Mouse (Mus musculus) spleen, postnatal 10 days (tissue): ENCODE data around the gene Vasn.

Source experiments
- DNase-seq, 2 experiments: peaks; one replicate each; pipeline ENCODE4 v3.0.0; 2021 to 2022; ENCODE audit warnings: low spot score in 2 of 2

Gene Vasn

DNA sequence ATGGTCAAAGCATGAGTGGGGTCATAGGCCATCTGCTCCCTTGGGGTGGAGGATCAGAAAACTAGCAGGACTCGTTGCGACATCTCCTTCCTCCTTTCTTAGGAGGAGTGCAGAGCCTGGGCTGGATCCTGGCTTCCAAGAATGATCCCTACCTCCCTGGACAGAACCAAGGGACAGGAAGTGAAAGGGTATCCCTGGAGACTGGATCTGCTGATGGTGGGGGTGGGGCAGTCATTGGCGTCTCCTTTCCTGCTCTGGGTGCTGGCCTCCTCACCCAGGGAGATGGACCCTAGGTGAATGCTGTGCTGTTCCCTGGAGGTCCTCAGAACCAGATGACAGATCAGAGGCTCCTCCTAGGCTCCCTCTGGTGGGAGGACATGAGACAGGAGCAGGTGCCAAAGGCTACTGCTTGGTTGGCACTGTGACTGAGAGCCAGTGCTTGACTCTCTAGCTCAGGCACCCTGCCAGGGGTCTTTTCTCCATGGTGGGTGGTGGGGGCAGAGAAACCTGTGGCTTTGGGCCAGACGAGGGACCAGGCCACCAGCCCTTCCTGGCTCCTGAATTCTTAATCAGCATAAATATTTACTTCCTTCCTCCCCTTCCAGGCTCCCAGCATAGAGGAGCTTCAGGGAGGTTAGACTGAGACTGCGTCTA lies 33.2 kb upstream of the Vasn start:
- peak in 1 of 2 experiments; percentile 50 for DNase-seq

DNA sequence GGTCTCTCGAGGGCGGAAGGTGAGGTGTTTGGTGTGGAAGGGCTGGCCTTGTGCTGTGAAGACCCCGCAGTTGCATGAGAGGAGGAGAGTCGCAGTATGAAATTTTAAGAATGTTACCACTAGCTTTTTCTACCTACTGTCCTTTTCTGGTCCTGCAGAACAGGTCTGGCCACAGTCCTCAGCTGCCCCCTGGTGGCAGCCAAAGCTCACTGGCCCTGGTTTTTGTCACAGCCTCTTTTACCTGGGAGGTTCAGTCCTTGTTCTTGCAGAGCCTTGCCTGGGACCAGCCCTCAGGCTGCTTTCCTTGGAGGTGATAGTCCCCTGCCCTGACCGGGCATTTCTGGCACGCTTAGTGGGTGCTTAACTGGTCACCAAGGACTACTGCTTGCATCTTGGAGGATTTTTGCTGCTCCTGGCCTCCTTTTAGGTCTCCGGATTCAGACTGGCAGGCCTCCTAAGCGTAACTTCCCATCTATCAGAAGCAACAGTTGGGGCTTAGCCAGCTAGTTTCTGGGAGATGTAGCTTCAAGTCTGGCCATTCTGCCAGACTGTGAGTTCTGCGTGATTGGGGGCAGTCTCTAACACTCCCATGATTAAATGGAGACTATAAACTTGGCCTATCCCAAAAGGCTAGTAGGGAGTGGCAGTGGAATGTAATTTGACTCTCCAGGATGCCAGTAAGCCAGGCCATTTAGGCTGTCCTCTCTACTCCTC lies 31.8 kb upstream of the Vasn start:
- peak; percentile 60 to 86 for DNase-seq

DNA sequence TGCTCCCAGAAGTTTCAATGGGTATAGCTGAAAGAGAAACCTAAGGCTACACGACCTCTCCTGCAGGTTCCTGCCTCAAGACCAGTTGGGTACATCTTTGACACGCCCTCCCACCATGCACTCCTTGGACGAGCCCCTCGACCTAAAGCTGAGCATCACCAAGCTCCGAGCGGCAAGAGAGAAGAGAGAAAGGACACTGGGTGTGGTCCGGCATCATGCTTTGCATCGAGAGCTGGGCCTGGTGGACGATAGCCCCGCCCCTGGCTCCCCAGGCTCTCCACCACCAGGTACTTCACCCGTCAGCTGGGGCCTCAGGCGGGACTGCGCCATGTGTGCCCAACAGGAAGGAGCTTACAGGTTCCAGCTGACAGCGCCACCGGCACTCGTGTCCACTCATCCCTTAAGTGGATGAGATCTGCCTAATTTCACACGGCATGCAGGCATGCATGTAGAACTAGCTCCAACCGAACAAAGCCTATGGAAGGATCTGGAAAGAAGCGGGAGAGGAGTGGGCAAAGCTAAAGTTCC lies 31.1 kb upstream of the Vasn start:
- no peak for DNase-seq

DNA sequence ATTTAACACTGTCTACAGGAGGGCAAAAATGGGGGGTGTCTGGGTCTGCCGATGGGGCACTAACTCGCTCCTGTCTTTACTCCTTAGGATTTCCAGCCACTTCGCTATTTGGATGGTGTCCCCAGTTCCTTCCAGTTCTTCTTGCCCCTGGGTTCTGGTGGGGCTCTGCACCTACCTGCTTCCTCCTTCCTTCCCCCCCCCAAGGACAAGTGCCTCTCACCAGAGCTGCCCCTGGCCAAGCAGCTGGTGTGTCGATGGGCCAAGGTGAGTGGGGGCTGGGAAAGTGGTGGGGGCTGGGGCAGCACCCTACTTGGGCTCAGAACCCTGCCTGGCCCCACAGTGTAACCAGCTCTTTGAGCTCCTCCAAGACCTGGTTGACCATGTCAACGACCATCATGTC lies 28.5 kb upstream of the Vasn start:
- DNase-seq, result no peak

DNA sequence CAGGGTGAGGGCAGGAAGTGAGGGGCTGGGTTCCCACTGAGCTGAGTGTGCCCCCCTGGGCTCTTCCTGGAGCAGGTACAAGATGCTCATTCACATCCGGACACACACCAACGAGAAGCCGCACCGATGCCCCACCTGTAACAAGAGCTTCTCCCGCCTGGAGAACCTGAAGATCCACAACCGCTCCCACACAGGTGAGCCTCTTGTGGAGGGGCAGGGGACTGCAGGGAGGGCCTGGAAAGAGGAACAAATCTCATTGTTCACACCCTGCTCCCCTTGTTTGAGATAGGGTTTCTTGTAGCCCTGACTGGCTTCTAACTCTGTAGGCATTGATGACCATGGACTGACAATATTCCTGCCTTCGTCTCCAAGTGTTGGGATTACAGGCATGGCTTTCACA lies 28.1 kb upstream of the Vasn start:
- DNase-seq, result no peak

DNA sequence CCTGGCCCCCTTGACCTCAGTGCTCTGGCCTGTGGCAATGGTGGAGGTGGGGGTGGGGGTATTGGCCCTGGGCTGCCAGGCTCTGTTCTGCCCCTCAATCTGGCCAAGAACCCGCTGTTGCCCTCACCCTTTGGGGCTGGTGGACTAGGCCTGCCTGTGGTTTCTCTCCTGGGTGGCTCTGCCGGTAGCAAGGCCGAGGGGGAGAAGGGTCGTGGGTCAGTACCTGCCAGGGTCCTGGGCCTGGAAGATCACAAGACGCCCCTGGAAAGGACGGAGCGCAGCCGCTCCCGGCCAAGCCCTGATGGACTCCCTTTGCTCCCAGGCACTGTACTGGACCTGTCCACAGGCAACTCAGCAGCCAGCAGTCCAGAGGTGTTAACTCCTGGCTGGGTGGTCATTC lies 26.0 kb upstream of the Vasn start:
- DNase-seq, result no peak

DNA sequence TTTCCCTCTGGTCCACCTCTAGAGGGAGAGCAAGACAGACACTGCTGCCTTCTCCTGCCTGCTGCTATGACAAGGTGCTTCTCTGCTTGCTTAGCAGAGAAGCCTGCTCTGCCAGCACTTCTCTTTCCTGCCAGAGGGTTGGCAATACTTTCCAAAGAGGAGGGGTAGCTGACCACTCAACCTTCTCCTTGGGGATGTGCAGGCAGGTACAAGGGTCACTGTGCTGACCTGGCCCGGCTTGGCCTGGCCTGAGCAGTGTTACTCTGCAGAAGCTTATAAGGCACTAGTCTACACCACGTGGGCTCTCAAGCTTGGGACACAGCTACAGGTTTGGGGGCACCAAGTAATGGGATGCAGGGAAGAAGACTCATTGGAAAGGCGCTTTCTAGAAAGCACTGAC lies 25.1 kb upstream of the Vasn start:
- DNase-seq, result no peak

DNA sequence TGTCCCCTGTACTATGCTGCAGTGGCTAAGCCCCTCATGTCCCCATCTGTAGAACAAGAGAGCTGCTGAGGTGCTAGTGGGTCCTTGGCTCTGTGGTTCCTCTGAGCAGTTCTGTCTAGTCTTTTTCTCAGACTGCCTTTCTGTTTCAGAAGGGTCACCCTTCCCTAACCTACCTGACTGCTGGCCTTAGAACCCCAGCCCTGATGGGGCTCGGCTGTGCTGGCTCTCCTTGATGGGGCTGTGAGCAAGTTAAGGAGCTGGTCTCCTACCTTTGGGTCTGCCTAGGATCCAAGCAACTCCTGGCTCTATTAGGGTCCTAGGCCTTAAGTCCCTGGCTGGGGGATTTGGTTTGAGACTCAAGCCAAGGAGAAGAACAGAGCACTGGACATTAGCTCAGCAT lies 24.4 kb upstream of the Vasn start:
- no peak for DNase-seq

DNA sequence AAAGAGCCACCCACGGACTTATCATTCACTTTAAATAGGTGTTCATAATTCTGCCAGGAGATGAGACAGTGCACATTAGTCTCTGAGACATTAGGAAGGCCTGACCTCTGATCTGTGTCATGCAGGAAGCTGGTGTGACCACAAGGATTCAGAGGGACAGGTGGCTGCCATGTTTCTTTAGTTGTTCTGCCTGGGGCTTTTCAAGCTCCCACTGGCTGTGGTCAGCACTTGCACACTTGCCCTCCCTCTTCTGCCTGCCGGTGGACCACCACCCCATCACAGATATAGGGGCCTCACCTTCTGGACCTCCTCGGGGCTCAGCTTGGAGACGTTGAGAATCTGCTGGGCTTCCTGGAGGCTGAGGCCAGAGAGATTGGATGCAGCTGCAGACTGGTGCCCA lies 22.9 kb upstream of the Vasn start:
- DNase-seq, result no peak

DNA sequence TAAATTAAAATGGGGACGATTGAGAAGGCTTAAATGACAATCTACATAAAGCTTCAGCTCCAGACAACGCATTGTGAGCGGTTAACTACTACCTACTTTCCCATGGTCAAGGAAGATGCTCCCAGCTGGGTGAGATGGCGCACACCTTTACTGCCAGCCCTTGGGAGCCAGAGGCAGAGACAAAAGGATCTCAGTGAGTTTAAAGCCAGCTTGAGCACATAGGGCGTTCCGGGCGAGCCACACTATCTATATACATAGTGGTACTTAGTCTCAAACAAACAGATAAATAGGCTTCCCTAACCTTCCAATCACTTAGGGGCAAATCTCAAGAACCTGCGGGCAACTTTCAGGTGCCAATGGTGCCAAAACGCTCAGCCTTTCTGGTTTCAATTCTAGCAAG lies 15.7 kb upstream of the Vasn start:
- DNase-seq, result peak in 1 of 2 experiments; percentile 29

DNA sequence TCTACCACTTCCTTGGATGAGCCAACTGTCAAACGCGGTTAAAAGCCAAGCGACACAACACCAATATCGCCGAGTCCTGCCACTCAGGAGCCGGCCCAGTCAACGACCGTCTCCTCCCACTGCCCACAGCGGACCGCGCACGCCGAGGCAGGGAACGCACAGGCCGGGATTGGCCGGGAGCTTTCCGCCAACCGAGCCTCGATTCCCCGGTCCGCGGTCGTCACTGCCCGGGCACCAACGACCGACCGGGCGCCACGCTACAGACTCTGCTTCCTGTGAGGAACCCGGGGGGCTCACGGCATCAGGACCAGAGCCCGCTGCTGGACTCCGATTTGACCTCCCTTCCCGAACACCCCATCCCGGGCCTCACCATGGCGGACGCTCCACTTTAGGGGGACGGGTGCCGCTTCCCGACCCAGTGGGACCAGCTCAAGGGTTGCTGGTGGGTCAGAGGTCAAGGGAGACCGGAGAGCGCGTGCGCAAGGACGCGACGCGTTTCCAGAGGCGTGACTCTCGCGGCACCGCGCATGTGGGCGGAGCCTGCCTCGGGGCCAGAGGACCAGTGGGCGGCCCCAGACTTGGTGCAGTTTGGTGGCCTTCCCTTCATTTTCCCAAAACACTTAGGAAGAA lies 15.1 kb upstream of the Vasn start, which contains the start of gene Pam16:
Pam16 (minus strand) TSS at position 508 of the 630 bp plus-strand sequence.
- DNase-seq, result peak; percentile 82 to 94

DNA sequence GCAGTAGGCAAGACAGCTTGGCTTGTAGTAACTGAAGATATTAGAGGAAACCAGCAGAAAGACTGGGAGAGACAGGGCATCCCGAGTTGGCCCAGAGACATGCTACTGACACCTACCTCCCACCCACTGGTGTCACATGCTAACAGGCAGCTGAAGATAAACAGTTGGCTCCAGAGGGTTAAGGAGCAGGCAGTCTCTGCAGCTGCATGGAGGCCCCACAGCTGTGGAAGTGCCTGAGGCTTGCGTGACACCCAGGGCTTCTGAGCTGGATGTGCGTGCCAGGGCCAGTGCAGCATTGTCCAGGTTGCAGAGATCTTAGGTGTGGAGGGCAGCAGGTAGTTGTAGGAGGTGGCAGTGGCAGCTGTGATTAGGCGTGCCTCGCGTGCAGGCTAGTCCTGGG lies 12.6 kb upstream of the Vasn start:
- DNase-seq, result no peak

DNA sequence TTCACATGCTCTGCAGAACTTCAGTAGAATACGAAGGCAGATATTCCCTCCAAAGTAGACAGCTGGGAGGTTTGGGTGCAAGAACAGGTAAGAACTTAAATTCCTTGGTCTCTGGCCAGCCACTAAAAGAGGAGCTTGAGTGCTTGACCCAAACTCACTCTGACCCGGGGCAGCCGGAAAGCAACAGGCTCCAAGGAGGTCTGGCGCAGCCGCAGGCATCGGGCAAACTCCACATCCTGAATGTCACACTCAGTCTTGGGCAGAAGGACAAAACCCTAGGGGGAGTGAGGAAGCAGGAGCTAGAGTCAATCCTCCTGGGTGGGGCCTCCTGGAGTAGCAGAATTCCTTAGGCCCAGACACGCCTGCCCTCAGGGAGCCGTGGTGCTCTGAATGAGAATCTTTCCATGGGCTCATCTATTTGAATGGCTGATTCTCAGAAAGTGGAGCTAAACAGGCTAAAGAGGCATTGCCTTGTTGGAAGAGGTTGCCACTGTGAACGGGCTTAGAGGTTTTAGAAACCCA lies 10.8 kb upstream of the Vasn start:
- no peak for DNase-seq

DNA sequence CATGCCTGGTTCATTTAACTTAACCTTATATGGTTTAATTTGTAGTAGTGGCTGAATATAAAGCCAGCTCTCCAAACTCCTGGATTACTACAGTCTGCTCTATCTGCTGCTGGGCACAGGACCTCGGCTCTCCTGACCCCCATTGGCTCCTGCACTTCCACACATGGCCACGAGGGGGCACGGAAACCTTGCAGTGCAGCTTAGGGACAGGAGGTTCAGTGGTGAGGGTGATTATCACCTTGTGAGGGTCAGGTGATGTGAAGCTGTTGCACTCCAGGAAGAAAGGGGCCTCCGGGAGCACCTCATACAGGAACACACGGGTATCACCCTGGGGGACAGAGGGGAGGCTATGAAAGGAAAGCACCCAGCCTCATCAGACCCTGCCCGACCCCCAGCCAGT lies 9.8 kb upstream of the Vasn start:
- DNase-seq, result peak; percentile 82 to 89

DNA sequence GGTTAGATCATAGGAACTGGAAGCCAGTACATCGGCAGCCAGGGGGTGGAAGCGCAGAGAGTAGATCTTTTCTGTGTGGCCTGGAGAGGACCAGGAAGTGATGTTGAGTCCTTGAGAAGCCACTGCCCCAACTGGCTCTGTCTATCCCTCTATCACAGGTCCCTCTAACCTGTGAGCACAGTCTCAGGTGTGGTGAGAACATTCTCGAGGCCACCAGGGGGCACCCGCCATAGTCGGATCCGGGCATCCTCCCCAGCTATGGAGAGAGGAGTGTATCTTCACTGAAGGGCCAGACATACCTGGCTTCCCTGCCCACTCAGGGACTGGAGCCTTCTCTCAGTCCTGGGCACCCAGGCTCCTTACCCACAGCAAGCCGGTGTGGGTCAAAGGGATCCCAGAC lies 7.7 kb upstream of the Vasn start:
- peak in 1 of 2 experiments; percentile 44 for DNase-seq

DNA sequence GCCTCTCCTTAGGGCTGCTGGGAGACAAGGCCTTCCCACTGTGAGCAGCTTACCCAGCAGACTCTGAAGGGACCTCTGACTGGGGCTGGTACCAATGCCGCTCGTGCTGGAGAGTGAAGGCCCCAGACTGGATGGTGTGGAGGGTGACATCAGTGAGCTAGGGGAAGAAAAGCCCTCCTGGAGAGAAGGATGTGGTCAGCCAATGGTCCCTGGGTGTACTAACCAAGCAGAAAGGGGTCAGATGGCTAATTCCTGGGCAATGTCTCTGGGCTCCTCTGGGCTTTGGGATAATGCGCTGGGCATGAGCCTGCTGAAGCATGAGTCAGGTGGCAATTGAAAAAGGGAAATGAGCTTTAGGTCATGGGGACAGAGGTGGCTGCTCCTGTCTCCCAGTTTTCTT lies 6.1 kb upstream of the Vasn start:
- no peak for DNase-seq

DNA sequence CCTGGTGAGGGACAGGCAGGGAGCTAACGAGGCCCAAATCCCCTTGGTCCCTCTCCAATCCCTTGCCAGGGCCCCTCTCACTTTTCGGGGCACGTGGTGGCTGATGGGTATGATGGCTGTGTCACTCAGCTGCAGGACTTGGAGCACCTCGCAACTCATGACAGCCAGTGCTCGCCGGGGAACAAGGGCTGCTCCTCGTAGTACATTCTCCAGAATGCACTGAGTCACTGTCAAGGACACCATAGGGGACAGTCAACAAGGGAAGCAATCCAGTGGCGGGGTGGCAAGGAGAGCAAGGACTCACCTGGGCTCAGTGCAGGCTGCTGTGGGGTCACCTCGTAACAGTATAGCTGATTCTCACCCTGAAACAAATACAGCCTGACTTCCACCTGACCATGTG lies 5.1 kb upstream of the Vasn start:
- DNase-seq, result no peak

DNA sequence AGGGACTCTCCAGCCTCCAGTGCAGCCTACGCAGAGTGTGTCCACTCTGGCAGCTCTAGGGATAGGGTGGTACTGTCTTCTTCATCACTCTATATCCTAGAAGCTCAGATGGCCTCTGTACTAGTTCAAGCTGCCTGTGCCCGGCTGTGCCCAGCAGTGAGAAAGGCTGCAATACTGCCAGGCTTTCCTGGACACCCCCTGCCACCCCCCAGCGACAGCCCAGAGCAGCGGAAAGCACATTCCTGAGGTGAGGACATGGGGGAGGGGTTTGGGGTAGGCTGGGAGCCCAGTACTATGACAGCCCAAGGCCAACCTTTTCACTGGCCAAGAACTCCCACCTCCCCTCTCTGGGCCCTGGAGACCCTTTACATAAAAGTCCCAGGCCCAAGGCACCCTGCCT lies 4.0 kb upstream of the Vasn start:
- DNase-seq, result no peak

DNA sequence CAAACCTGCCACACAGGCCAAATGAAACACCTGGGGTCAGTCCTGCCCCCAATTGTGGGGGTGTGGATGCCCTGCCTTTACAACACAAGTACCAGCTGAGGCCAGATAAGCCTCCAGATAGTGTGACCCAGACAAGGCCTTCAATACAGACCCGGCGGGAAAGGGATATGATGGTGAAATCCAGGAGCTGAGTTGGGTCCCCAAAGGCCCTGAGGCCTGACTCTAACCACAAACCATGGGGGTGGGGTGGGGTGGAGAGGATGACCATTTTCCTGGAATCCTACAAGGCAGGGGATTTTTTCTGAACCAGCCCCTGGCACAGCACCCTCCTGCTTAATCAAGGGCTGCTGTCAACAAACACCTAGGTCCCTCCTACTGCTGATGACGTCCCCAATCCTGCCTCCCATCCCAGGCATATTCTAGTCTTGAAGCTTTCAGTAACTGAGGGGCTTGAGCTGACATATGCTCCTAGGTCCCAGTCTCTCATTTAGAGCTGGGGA lies 800 bp upstream of the Vasn start:
- no peak for DNase-seq

DNA sequence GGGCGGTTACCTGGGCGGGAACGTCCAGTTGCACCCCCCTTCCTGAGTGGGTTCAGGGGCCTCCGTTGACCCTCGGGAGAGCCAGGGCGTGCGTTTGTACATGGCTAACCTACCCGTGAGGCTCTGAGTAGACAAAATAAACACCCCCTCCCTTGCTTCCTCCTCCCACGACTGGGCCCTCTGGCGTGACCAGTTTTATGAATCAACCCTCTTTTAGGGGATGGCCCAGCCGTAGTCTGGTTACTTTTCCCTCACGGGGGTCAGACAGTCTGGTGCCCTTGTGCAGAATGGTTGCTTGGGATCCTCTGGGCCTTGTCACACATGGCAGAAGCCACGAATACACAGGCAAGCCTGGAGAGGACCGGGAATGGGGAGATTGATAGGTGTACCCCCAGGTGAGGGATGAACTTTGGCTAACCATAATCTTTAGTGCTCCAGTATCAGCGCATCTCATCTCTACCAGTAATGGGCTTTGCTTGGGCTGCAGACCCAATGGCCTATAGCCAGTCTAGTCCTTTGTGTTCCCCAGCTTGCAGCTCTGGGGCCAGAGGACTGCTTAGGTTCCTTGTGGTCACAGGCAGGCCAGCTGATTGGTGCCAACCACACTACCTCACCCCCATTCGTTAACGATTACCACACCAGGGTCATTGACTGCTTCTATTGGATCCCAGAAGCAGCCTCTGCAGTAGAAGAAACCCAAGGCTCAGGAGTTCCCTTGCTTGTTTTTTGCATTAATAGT lies 695 bp downstream of the Vasn start:
- DNase-seq, result peak in 1 of 2 experiments; percentile 43

DNA sequence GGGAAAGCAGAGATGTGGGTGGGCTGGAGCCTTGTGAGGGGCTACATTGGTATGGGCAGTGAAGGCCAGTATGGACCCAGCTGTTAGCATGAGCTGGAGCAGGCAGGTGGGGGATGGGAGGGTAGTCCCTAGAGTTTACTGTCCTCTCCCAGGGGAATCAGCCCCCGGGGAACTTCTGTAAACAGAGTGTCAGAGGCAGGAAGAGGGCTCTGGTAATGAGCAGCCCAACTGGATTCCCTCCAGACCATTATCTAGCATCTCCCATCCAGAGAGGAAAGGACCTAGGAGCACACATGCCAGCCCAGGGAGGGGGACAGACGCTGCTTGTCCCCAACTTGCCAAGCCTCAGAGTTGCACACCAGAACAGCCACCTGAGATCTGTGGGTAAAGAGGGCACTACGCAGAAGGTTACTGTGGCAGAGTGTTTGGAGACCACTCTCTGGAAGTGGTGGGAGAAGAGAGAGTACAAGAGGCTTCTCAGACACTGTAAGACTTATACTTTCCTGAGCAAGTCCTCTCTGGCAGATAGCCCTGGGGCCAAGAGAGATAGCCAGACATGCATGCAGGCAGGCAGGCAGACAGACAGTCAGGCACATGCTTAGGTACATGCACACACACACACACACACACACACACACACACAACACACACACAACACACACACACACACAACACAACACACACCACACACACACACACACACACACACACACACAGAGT lies 1.5 kb downstream of the Vasn start:
- peak in 1 of 2 experiments; percentile 55 for DNase-seq
